Mouse (Mus musculus): Measurements from ENCODE around the gene Copg2.

- no peak for TF ChIP-seq POLR2A (IDR thresholded peaks at IDR 0.05; ENCODE audit: low read depth, low read length)
- TF ChIP-seq CTCF (IDR thresholded peaks at IDR 0.05; ENCODE audit: extremely low read depth, insufficient read depth, insufficient read length, insufficient replicate concordance): no peak
Measured at GRCm38 (mm10) chr6:30866501-30866900, 30.1 kb downstream of the Copg2 start.
